Mouse (Mus musculus) G1E (cell line): Measurements from ENCODE around the gene Mad1l1. TPM values are rescaled to one million over a fixed set of nuclear protein-coding genes. Genes with fewer than 3 reads are reported as not detected.

Source experiments
- ATAC-seq: 2 replicates; pipeline ENCODE4 v1.8.0; 2016; ENCODE audit warnings: mild to moderate bottlenecking; ENCODE audit not compliant: insufficient number of reproducible peaks, poor library complexity, low FRiP score, severe bottlenecking; ENCODE audit errors: extremely low read depth
- DNase-seq: peaks from one replicate; pipeline ENCODE4 v3.0.0; 2012; ENCODE audit warnings: low spot score
- H3K27me3 ChIP-seq: 2 replicates; pipeline ENCODE4 v1.6.1; 2012; ENCODE audit warnings: mild to moderate bottlenecking, low read length, inconsistent platforms; ENCODE audit not compliant: insufficient read depth
- H3K36me3 ChIP-seq: replicated peaks from 2 replicates; pipeline ENCODE3; 2012; ENCODE audit warnings: mild to moderate bottlenecking, inconsistent platforms
- H3K4me1 ChIP-seq: 2 replicates; pipeline ENCODE4 v1.6.1; 2012; ENCODE audit warnings: low read depth, low read length, inconsistent platforms, mixed read lengths; ENCODE audit not compliant: insufficient read depth
- H3K4me3 ChIP-seq: 2 replicates; pipeline ENCODE4 v1.5.1; 2012; ENCODE audit warnings: low read depth, mild to moderate bottlenecking, inconsistent platforms, low read length, moderate library complexity, mixed read lengths
- H3K9me3 ChIP-seq: replicated peaks from 2 replicates; pipeline ENCODE4 v1.6.1; 2012; ENCODE audit warnings: inconsistent platforms
- CTCF ChIP-seq: IDR thresholded peaks from 2 replicates; pipeline ENCODE4 v1.5.1; 2012; ENCODE audit warnings: low read depth, low read length, inconsistent platforms, mixed read lengths
- GATA1 ChIP-seq: IDR thresholded peaks from 2 replicates; pipeline ENCODE4 v1.6.1; 2012; ENCODE audit warnings: borderline replicate concordance, low read length, inconsistent platforms, mixed read lengths
- GATA2 ChIP-seq: IDR thresholded peaks from 2 replicates; pipeline ENCODE4 v1.6.1; 2012; ENCODE audit warnings: low read depth, low read length, inconsistent platforms, borderline replicate concordance
- POLR2AphosphoS5 ChIP-seq: IDR thresholded peaks from 2 replicates; pipeline ENCODE4 v1.6.1; 2012; ENCODE audit warnings: low read depth, low read length, inconsistent platforms; ENCODE audit not compliant: insufficient replicate concordance
- TAL1 ChIP-seq: conservative IDR thresholded peaks from 2 replicates; pipeline ENCODE4 v1.6.1; 2012; ENCODE audit warnings: low read depth, low read length, inconsistent platforms, mixed read lengths
- polyA plus RNA-seq: library from polyadenylated mRNA; stranded (reverse); fragments of >175 nt; gene quantifications from 2 replicates; pipeline ENCODE4 v1.2.3, GENCODE M21; 2012
- total RNA-seq, 2 experiments: library from RNA; stranded (forward) in 1 of 2; stranded (reverse) in 1 of 2; fragments of 200-1000 nt in 1 of 2; fragments of >200 nt in 1 of 2; fragmentation: Nextera tagmentation in 1 of 2; gene quantifications; 2 replicates each; pipeline ENCODE4 v1.2.3; 2014 to 2017

The Mad1l1 gene
- total and polyA plus RNA-seq, 3 experiments, result 28.0 to 45.9 (median 28.9) TPM

GRCm38 (mm10) chr5:140110024-140110423 is 211.3 kb downstream of the Mad1l1 start:
- ATAC-seq, result no peak
- TF ChIP-seq TAL1 (no peak), GATA1 (no peak), POLR2AphosphoS5 (no peak), CTCF (no peak), GATA2 (no peak)
- peaks cover 96% of the 10 kb centered on the region for H3K36me3 ChIP-seq

GRCm38 (mm10) chr5:140107907-140108306 is 213.4 kb downstream of the Mad1l1 start:
- no peaks in the 10 kb centered on the region for H3K27me3 ChIP-seq
- ATAC-seq, result no peak
- H3K4me1 ChIP-seq, result no peaks in the 10 kb centered on the region; the same call in 1 of the 2 replicates
- H3K36me3 ChIP-seq, result peaks cover 96% of the 10 kb centered on the region
- no peaks in the 10 kb centered on the region for H3K9me3 ChIP-seq
- TF ChIP-seq GATA2 (no peak), TAL1 (no peak), POLR2AphosphoS5 (no peak), CTCF (no peak), GATA1 (no peak)
- no peak for DNase-seq
- no peak overlapping the region for H3K4me3 ChIP-seq

More at GRCm38 (mm10) chr5:140110024-140110423, 211.3 kb downstream of the Mad1l1 start:
- DNase-seq, result no peak
- no peaks in the 10 kb centered on the region for H3K27me3 ChIP-seq
- no peak overlapping the region for H3K4me3 ChIP-seq
- H3K9me3 ChIP-seq, result no peaks in the 10 kb centered on the region
- no peaks in the 10 kb centered on the region for H3K4me1 ChIP-seq

- Histone ChIP-seq H3K36me3 (peaks cover 96% of the 10 kb centered on the region), H3K9me3 (no peaks in the 10 kb centered on the region), H3K27me3 (no peaks in the 10 kb centered on the region), H3K4me1 (no peaks in the 10 kb centered on the region; the same call in 1 of the 2 replicates), H3K4me3 (no peak overlapping the region)
- TF ChIP-seq GATA2, result no peak
- no peak for TF ChIP-seq GATA1
- no peak for TF ChIP-seq TAL1
- no peak for TF ChIP-seq POLR2AphosphoS5
- no peak for TF ChIP-seq CTCF
- DNase-seq (no peak), ATAC-seq (no peak)
Measured at GRCm38 (mm10) chr5:140106051-140106450, 215.3 kb downstream of the Mad1l1 start.

- H3K36me3 ChIP-seq, result peaks cover 96% of the 10 kb centered on the region
- ATAC-seq, result no peak
Measured at GRCm38 (mm10) chr5:140104891-140105290, 216.5 kb downstream of the Mad1l1 start.

DNA sequence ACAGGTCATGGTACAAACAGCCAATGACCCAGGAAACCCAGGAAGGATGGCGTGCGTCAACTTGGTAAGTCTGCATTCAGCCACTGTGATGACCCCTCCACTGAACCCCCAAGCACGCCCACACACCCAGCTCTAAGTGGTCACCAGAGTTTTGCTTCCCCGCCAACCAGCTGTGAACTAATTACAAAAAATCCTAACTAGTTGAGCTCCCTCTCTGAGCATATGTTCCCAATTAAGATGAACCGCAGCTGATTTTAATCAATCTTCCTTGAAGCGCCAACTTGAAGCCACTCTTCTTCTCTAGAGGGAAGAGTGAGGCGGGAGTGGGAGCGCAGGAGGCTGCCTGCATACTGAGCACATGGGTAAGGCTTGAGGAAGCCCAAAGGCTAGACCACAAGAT is 218.6 kb downstream of the Mad1l1 start:
- H3K36me3 ChIP-seq, result peaks cover 98% of the 10 kb centered on the region
- no peaks in the 10 kb centered on the region for H3K27me3 ChIP-seq
- TF ChIP-seq GATA2 (no peak), POLR2AphosphoS5 (no peak), CTCF (no peak), GATA1 (no peak), TAL1 (no peak)
- H3K4me1 ChIP-seq, result no peaks in the 10 kb centered on the region; the same call in 1 of the 2 replicates
- no peak overlapping the region for H3K4me3 ChIP-seq
- H3K9me3 ChIP-seq, result no peaks in the 10 kb centered on the region
- DNase-seq, result no peak
- ATAC-seq, result no peak

More at GRCm38 (mm10) chr5:140104891-140105290, 216.5 kb downstream of the Mad1l1 start:
- DNase-seq, result no peak
- Histone ChIP-seq H3K4me1 (no peaks in the 10 kb centered on the region; the same call in 1 of the 2 replicates), H3K9me3 (no peaks in the 10 kb centered on the region), H3K4me3 (no peak overlapping the region), H3K27me3 (no peaks in the 10 kb centered on the region)
- TF ChIP-seq TAL1 (no peak), CTCF (no peak)

DNA sequence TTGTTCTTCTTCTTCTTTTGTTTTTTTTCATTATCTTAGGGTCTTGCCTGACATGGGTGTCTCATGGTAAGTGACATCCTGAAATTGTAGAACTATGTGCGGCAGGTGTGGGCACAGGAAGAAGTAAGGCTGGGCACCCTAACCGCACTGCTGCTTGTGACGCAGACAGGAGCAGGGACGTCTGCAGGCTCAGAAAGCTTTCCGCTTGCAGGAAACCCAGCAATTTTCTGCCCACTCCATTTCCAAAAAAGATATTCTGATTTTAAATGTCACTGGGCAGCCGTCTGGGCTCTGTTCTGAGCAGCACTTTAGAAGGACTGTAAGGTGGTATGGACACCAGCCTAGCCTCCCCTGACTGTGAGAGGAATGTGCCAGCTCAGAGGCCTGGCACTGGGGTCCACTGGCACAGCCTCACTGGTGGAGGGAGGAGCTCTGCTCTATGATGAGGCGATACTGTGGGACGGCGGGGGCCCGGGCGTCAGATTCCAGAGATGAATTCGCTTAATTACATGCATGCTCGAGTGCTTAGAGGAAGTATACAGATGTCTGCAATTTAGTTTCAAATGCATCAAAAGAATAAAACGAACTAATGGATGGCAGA is 219.8 kb downstream of the Mad1l1 start:
- no peaks in the 10 kb centered on the region; the same call in 1 of the 2 replicates for H3K4me1 ChIP-seq
- peaks cover 99% of the 10 kb centered on the region for H3K36me3 ChIP-seq
- no peaks in the 10 kb centered on the region for H3K9me3 ChIP-seq
- no peaks in the 10 kb centered on the region for H3K27me3 ChIP-seq
- DNase-seq (no peak), ATAC-seq (no peak)
- no peak for TF ChIP-seq GATA2
- TF ChIP-seq POLR2AphosphoS5, result no peak
- TF ChIP-seq GATA1, result no peak
- TF ChIP-seq TAL1, result no peak
- TF ChIP-seq CTCF, result no peak
- no peak overlapping the region for H3K4me3 ChIP-seq
